Mouse (Mus musculus) intestine, embryonic 14.5 days (tissue): ENCODE data around the gene Calcoco1. TPM values are rescaled to one million over a fixed set of nuclear protein-coding genes. Genes with fewer than 3 reads are reported as not detected.

ENCODE experiments used
- ATAC-seq: fragments of 200-750 bp; cut with Nextera tagmentation; replicated peaks from 2 replicates; pipeline ENCODE4 v1.8.0; 2017; ENCODE audit warnings: low read depth, moderate number of reproducible peaks, moderate TSS enrichment, moderate library complexity; ENCODE audit not compliant: low FRiP score, low TSS enrichment
- DNase-seq: peaks from one replicate; pipeline ENCODE4 v3.0.0-alpha.2; 2018; ENCODE audit warnings: low spot score
- H3K27ac ChIP-seq: fragments of 300-500 bp; sonication (generic); 2 replicates; pipeline ENCODE4 v1.5.1; 2014; ENCODE audit warnings: low read depth, mild to moderate bottlenecking, control low read depth
- H3K27me3 ChIP-seq: fragments of 300-500 bp; sonication (generic); replicated peaks from 2 replicates; pipeline ENCODE4 v1.6.1; 2014; ENCODE audit warnings: low read length, control low read depth; ENCODE audit not compliant: control insufficient read depth, insufficient read depth
- H3K36me3 ChIP-seq: fragments of 300-500 bp; sonication (generic); 2 replicates; pipeline ENCODE4 v1.6.1; 2014; ENCODE audit warnings: low read length, control low read depth; ENCODE audit not compliant: control insufficient read depth, insufficient read depth
- H3K4me1 ChIP-seq: fragments of 300-500 bp; sonication (generic); replicated peaks from 2 replicates; pipeline ENCODE4 v1.6.1; 2014; ENCODE audit warnings: low read length, control low read depth, mixed read lengths; ENCODE audit not compliant: control insufficient read depth, insufficient read depth
- H3K4me2 ChIP-seq: fragments of 300-500 bp; sonication (generic); 2 replicates; pipeline ENCODE4 v1.6.1; 2014; ENCODE audit warnings: low read length
- H3K4me3 ChIP-seq: fragments of 300-500 bp; sonication (generic); 2 replicates; pipeline ENCODE4 v1.5.1; 2014; ENCODE audit warnings: low read depth, low read length, control low read depth, mixed read lengths
- H3K9ac ChIP-seq: fragments of 300-500 bp; sonication (generic); 2 replicates; pipeline ENCODE4 v1.6.1; 2014; ENCODE audit warnings: mild to moderate bottlenecking, low read length
- H3K9me3 ChIP-seq: fragments of 300-500 bp; sonication (generic); 2 replicates; pipeline ENCODE4 v1.6.1; 2016; ENCODE audit warnings: low read length, control low read depth; ENCODE audit not compliant: control insufficient read depth
- WGBS: fragments of 180-500 bp; shearing (Covaris S2); extraction: QIAGEN DNeasy Blood & Tissue Kit; methylation state at CpG from one replicate; pipeline ENCODE4 v1.1.7; 2014; 5-methylcytosine and 5-hydroxymethylcytosine counted together
- polyA plus RNA-seq: library from polyadenylated mRNA; unstranded; fragments of >200 nt; fragmentation: Nextera tagmentation; extraction: Ambion mirVana; gene quantifications from 2 replicates; pipeline ENCODE4 v1.2.1, GENCODE M21; 2014

Calcoco1 gene
- polyA plus RNA-seq, 1 experiment from 2014 or later, result 30.6 TPM

DNA sequence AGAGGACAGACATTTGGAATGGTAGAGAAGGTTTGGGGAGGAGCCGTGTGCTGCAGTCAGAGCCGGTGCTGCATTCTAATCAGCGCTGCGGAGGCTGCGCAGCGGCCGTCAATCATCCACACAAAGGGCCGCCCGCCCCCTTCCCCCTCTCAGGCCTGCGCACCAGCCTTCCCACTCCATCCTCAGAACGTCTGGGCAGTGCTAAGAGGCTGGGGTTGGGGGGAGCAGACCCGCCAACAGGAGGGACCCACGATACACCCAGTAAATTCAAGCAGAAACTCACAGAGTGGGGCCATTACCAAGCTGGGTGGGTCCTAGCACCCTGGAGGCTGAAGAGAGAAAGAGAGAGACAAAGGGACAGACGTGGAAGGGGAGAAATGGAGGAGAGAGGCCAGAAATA lies 22.0 kb upstream of the Calcoco1 start:
- Histone ChIP-seq H3K4me1 (no peaks in the 10 kb centered on the region; the same call in 1 of the 2 replicates), H3K27ac (no peak overlapping the region), H3K4me2 (no peak overlapping the region), H3K4me3 (no peak overlapping the region), H3K36me3 (no peaks in the 10 kb centered on the region), H3K9ac (no peak overlapping the region), H3K27me3 (peaks cover 68% of the 10 kb centered on the region), H3K9me3 (no peaks in the 10 kb centered on the region)
- DNase-seq, result no peak
- under 1% methylated on average over 14 of the region's 14 CpGs for WGBS
- ATAC-seq, result no peak

DNA sequence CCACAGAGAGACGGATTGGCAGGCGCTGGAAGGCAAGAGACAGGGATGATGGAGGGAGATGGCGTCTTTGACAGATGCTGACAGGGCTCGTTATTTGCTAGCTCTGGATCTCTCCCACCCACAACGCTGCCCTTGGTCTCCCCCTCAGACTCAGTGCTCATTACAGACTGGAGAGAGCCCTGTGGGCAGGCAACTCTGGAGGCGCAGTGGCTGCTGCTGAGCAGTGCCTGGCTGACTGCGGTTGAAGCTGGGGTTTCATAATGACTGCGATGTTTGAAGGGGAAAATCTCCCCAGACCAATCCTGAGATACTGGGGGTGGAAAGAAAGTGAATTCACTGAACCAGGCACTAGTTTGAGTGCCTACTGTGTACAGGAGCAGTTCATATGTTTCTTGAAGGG lies 21.2 kb upstream of the Calcoco1 start:
- Histone ChIP-seq H3K4me1 (no peaks in the 10 kb centered on the region; the same call in 1 of the 2 replicates), H3K9me3 (no peaks in the 10 kb centered on the region), H3K9ac (no peak overlapping the region), H3K27ac (no peak overlapping the region), H3K4me3 (no peak overlapping the region), H3K27me3 (peaks cover 60% of the 10 kb centered on the region), H3K36me3 (no peaks in the 10 kb centered on the region), H3K4me2 (no peak overlapping the region)
- WGBS, result 30% methylated on average over 8 of the region's 8 CpGs
- no peak for DNase-seq
- ATAC-seq, result no peak

- Histone ChIP-seq H3K27me3 (peaks cover 54% of the 10 kb centered on the region), H3K4me2 (no peak overlapping the region), H3K27ac (no peak overlapping the region), H3K9me3 (no peaks in the 10 kb centered on the region), H3K4me3 (no peak overlapping the region), H3K9ac (no peak overlapping the region), H3K36me3 (no peaks in the 10 kb centered on the region), H3K4me1 (no peaks in the 10 kb centered on the region; the same call in 1 of the 2 replicates)
- ATAC-seq (peak; percentile 61; the same call in 1 of the 2 replicates), DNase-seq (peak; percentile 97)
- under 1% methylated on average over 10 of the region's 10 CpGs for WGBS
Observed at GRCm38 (mm10) chr15:102742589-102742988, 20.6 kb upstream of the Calcoco1 start.

DNA sequence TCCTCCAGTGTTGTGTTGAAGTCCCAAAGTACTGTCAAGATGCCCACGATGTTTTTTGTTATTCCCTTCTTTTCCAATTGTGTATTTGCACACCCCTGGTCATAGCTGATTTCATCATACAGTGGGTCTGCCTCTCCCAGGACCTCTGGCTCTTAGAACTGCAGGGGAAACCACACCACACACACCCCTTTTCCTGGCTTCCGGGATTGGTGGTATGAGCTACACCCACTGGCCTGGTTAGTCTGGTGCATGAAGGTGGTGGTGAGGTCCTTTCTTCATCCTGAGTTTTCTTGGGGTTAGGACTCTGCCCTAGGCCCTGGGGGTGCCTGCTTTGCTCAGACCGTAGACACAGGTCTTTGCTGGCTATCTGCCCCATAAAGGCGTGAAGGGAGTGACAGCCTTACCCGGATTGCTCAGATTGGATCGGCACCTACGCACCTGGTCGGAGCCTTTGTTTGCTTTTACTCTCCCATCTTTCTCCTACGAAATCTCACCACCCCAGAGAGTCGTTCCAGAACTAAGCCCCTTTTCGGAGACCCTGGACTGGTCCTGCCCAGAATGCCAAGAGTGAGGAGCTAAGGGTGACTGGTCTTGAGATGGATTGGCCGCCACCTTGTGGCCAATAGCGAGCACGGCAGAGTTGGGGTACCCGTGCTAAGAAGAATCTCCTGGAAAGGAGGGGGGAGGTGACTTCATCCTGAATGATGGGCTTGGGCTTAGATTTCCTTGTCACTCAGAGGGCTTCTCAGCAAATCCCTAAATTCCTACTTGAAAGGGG lies 17.7 kb upstream of the Calcoco1 start:
- 26% methylated on average over 15 of the region's 15 CpGs for WGBS
- DNase-seq (peak; percentile 72), ATAC-seq (no peak)
- Histone ChIP-seq H3K9ac (no peak overlapping the region), H3K4me3 (no peak overlapping the region), H3K9me3 (no peaks in the 10 kb centered on the region), H3K27ac (no peak overlapping the region), H3K27me3 (peaks cover 34% of the 10 kb centered on the region), H3K4me1 (no peaks in the 10 kb centered on the region), H3K4me2 (no peak overlapping the region), H3K36me3 (no peaks in the 10 kb centered on the region)

DNA sequence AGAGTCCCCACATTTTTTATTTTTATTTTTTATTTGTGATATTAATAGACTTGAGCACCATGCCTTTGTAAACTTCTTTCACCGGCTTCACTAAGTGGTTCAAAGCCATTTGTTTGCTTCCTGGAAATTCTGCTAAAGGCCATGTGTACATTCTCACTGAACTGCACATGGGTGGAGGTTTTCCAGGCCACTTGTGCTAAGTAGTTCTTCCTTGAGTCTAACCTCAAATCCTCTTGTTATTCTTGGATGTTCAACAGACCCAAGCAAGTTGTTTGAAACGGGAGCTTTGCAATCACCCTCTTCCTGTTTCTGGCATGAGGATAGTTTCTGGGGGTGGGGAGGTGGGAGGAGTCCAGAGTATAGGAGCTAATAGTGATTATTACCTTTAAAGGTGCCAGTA lies 16.5 kb upstream of the Calcoco1 start:
- no peak overlapping the region for H3K27ac ChIP-seq
- no peak overlapping the region for H3K4me2 ChIP-seq
- H3K9me3 ChIP-seq, result no peaks in the 10 kb centered on the region
- H3K4me1 ChIP-seq, result no peaks in the 10 kb centered on the region
- DNase-seq (no peak), ATAC-seq (no peak)
- 29% methylated on average over 2 of the region's 2 CpGs for WGBS
- no peak overlapping the region for H3K9ac ChIP-seq
- no peak overlapping the region for H3K4me3 ChIP-seq
- no peaks in the 10 kb centered on the region for H3K36me3 ChIP-seq
- peaks cover 23% of the 10 kb centered on the region for H3K27me3 ChIP-seq

- no peak overlapping the region for H3K27ac ChIP-seq
- H3K27me3 ChIP-seq, result peaks cover 18% of the 10 kb centered on the region; the same call in 1 of the 2 replicates
- 73% methylated on average over 19 of the region's 19 CpGs for WGBS
- H3K9me3 ChIP-seq, result no peaks in the 10 kb centered on the region
- no peak overlapping the region for H3K9ac ChIP-seq
- no peak for DNase-seq
- ATAC-seq, result no peak
- H3K36me3 ChIP-seq, result no peaks in the 10 kb centered on the region
- no peaks in the 10 kb centered on the region for H3K4me1 ChIP-seq
- H3K4me2 ChIP-seq, result no peak overlapping the region
- H3K4me3 ChIP-seq, result no peak overlapping the region
Observed at GRCm38 (mm10) chr15:102737092-102737491, 15.1 kb upstream of the Calcoco1 start.

GRCm38 (mm10) chr15:102736127-102736944 lies 14.4 kb upstream of the Calcoco1 start:
- 13% methylated on average over 24 of the region's 36 CpGs for WGBS
- DNase-seq, result peak; percentile 70

DNA sequence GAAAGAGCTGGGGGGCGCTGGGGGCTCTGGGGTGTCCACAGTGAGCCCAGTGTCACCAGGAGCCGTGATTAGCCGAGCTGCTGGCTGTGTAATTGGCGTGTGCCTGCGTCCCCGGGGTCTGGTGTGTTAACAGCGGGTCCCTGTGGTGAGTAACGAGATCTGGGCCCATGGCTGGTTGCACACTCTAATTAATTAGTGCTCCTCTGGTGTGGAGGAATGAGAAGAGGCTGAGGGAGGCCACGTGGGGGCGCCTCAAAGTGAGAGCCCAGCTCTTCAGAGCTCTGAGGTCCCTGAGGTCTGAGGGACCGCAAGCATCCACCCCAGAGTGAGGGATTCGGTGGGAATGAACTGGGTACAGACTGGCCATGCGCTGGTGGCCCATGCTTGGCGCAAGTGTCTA lies 13.1 kb upstream of the Calcoco1 start:
- DNase-seq, result no peak
- 59% methylated on average over 14 of the region's 14 CpGs for WGBS
- peaks cover 13% of the 10 kb centered on the region; the same call in 1 of the 2 replicates for H3K27me3 ChIP-seq
- no peaks in the 10 kb centered on the region for H3K36me3 ChIP-seq
- H3K4me3 ChIP-seq, result no peak overlapping the region
- H3K9ac ChIP-seq, result no peak overlapping the region
- H3K27ac ChIP-seq, result no peak overlapping the region
- no peaks in the 10 kb centered on the region for H3K9me3 ChIP-seq
- no peaks in the 10 kb centered on the region for H3K4me1 ChIP-seq
- H3K4me2 ChIP-seq, result no peak overlapping the region
- ATAC-seq, result no peak

More at GRCm38 (mm10) chr15:102736127-102736944, 14.4 kb upstream of the Calcoco1 start:
- Histone ChIP-seq H3K27me3 (peaks cover 13% of the 10 kb centered on the region; the same call in 1 of the 2 replicates), H3K9ac (0 out of 2 replicates have a peak overlapping the region, but pooled peaks have one; percentile 3), H3K27ac (no peak overlapping the region), H3K4me3 (peak overlapping the region; percentile 23), H3K9me3 (no peaks in the 10 kb centered on the region), H3K4me1 (no peaks in the 10 kb centered on the region), H3K4me2 (peak overlapping the region; percentile 43), H3K36me3 (no peaks in the 10 kb centered on the region)
- peak; percentile 69 for ATAC-seq
